Mouse (Mus musculus) forebrain, embryonic 11.5 days (tissue): ENCODE data around the gene Rack1. TPM values are rescaled to one million over a fixed set of nuclear protein-coding genes. Genes with fewer than 3 reads are reported as not detected.
"Not testable (repeated sequence)": the region's sequence is repeated elsewhere in the genome, so short reads cannot be mapped to it uniquely, and the experiment has no call there.

Source experiments
- ATAC-seq: fragments of 200-750 bp; cut with Nextera tagmentation; replicated peaks from 2 replicates; pipeline ENCODE4 v1.8.0; 2017; ENCODE audit warnings: moderate TSS enrichment; ENCODE audit not compliant: low FRiP score
- DNase-seq: peaks from one replicate; pipeline ENCODE4 v3.0.0-alpha.2; 2017; ENCODE audit warnings: low spot score
- H3K27ac ChIP-seq: fragments of 300-500 bp; sonication (generic); 2 replicates; pipeline ENCODE4 v1.5.1; 2014; ENCODE audit warnings: low read depth, low read length
- H3K27me3 ChIP-seq: fragments of 300-500 bp; sonication (generic); 2 replicates; pipeline ENCODE4 v1.6.1; 2014; ENCODE audit warnings: mild to moderate bottlenecking, low read length, mixed read lengths; ENCODE audit not compliant: control insufficient read depth, insufficient read depth
- H3K36me3 ChIP-seq: fragments of 300-500 bp; sonication (generic); 2 replicates; pipeline ENCODE4 v1.6.1; 2014; ENCODE audit warnings: mild to moderate bottlenecking, low read length, moderate library complexity, mixed read lengths; ENCODE audit not compliant: control insufficient read depth, insufficient read depth
- H3K4me1 ChIP-seq: fragments of 300-500 bp; sonication (generic); replicated peaks from 2 replicates; pipeline ENCODE4 v1.6.1; 2014; ENCODE audit warnings: low read length, mixed read lengths; ENCODE audit not compliant: control insufficient read depth, insufficient read depth
- H3K4me2 ChIP-seq: fragments of 300-500 bp; sonication (generic); 2 replicates; pipeline ENCODE4 v1.6.1; 2014; ENCODE audit warnings: low read depth, mild to moderate bottlenecking, low read length, moderate library complexity, mixed read lengths; ENCODE audit not compliant: severe bottlenecking
- H3K4me3 ChIP-seq: fragments of 300-500 bp; sonication (generic); 2 replicates; pipeline ENCODE4 v1.5.1; 2014; ENCODE audit warnings: low read depth, low read length
- H3K9ac ChIP-seq: fragments of 300-500 bp; sonication (generic); 2 replicates; pipeline ENCODE4 v1.6.1; 2014; ENCODE audit warnings: low read length
- H3K9me3 ChIP-seq: fragments of 300-500 bp; sonication (generic); 2 replicates; pipeline ENCODE4 v1.6.1; 2016; ENCODE audit warnings: low read length, mixed read lengths; ENCODE audit not compliant: control insufficient read depth
- WGBS: fragments of 180-500 bp; shearing (Covaris S2); extraction: QIAGEN DNeasy Blood & Tissue Kit; methylation state at CpG from one replicate; pipeline ENCODE4 v1.1.7; 2014; 5-methylcytosine and 5-hydroxymethylcytosine counted together
- polyA plus RNA-seq: library from polyadenylated mRNA; unstranded; fragments of >200 nt; fragmentation: Nextera tagmentation; extraction: Ambion mirVana; gene quantifications from 2 replicates; pipeline ENCODE4 v1.2.1, GENCODE M21; 2014

Rack1 gene
- polyA plus RNA-seq, 1 experiment from 2014 or later: 653 TPM

- Histone ChIP-seq H3K27ac (no peak overlapping the region), H3K27me3 (no peaks in the 10 kb centered on the region; the same call in 1 of the 2 replicates), H3K4me2 (peak overlapping the region; percentile 82), H3K36me3 (no peaks in the 10 kb centered on the region), H3K9me3 (no peaks in the 10 kb centered on the region), H3K4me1 (peaks cover 6% of the 10 kb centered on the region), H3K9ac (peak overlapping the region; percentile 87; the same call in 1 of the 2 replicates), H3K4me3 (peak overlapping the region; percentile 77)
- WGBS: 1% methylated on average over 16 of the region's 16 CpGs
- ATAC-seq (0 out of 2 replicates have a peak, but pooled peaks have one; percentile 1), DNase-seq (peak; percentile 90)
These were observed 18.2 kb downstream of the Rack1 start for GRCm38 (mm10) chr11:48818346-48818745.

GRCm38 (mm10) chr11:48819614-48820307 lies 19.6 kb downstream of the Rack1 start:
- 78% methylated on average over 7 of the region's 7 CpGs for WGBS
- Histone ChIP-seq H3K4me2 (no peak overlapping the region), H3K4me1 (peaks cover 12% of the 10 kb centered on the region), H3K4me3 (no peak overlapping the region), H3K27me3 (peaks cover 10% of the 10 kb centered on the region), H3K27ac (no peak overlapping the region), H3K9me3 (no peaks in the 10 kb centered on the region), H3K9ac (no peak overlapping the region), H3K36me3 (no peaks in the 10 kb centered on the region)
- DNase-seq: no peak
- ATAC-seq: no peak

- ATAC-seq: no peak
- no peak overlapping the region for H3K27ac ChIP-seq
- H3K36me3 ChIP-seq: no peaks in the 10 kb centered on the region
- peaks cover 13% of the 10 kb centered on the region for H3K27me3 ChIP-seq
- no peak for DNase-seq
- H3K9me3 ChIP-seq: no peaks in the 10 kb centered on the region
- no peak overlapping the region for H3K4me3 ChIP-seq
- no peak overlapping the region for H3K9ac ChIP-seq
- peaks cover 12% of the 10 kb centered on the region for H3K4me1 ChIP-seq
- H3K4me2 ChIP-seq: no peak overlapping the region
These were observed 20.2 kb downstream of the Rack1 start for GRCm38 (mm10) chr11:48820308-48820674.

- not testable (repeated sequence) for ATAC-seq, H3K9ac ChIP-seq, H3K4me3 ChIP-seq, H3K4me1 ChIP-seq, H3K9me3 ChIP-seq, H3K27ac ChIP-seq, H3K36me3 ChIP-seq, DNase-seq, H3K4me2 ChIP-seq
- peaks cover 13% of the 10 kb centered on the region for H3K27me3 ChIP-seq
- WGBS: 86% methylated on average over 14 of the region's 14 CpGs
These were observed 21.2 kb downstream of the Rack1 start for GRCm38 (mm10) chr11:48821299-48821698.

GRCm38 (mm10) chr11:48822768-48823512 lies 22.8 kb downstream of the Rack1 start:
- H3K9ac ChIP-seq: no peak overlapping the region
- WGBS: 32% methylated on average over 14 of the region's 14 CpGs

GRCm38 (mm10) chr11:48823536-48823972 lies 23.4 kb downstream of the Rack1 start:
- peak overlapping the region; percentile 45; the same call in 1 of the 2 replicates for H3K9ac ChIP-seq
- H3K9me3 ChIP-seq: no peaks in the 10 kb centered on the region
- peak; percentile 27; the same call in 1 of the 2 replicates for ATAC-seq
- H3K27ac ChIP-seq: no peak overlapping the region
- under 1% methylated on average over 15 of the region's 15 CpGs for WGBS
- peaks cover 13% of the 10 kb centered on the region for H3K27me3 ChIP-seq
- H3K4me1 ChIP-seq: 0 out of 2 replicates have a peak, but pooled peaks cover 7% of the 10 kb centered on the region
- no peaks in the 10 kb centered on the region for H3K36me3 ChIP-seq
- H3K4me2 ChIP-seq: peak overlapping the region; percentile 58
- DNase-seq: peak; percentile 87
- peak overlapping the region; percentile 34 for H3K4me3 ChIP-seq

More at GRCm38 (mm10) chr11:48822768-48823512, 22.8 kb downstream of the Rack1 start:
- Histone ChIP-seq H3K4me3 (peak overlapping the region; percentile 34), H3K9me3 (no peaks in the 10 kb centered on the region), H3K4me1 (0 out of 2 replicates have a peak, but pooled peaks cover 7% of the 10 kb centered on the region), H3K36me3 (no peaks in the 10 kb centered on the region), H3K27ac (no peak overlapping the region), H3K27me3 (peaks cover 13% of the 10 kb centered on the region), H3K4me2 (peak overlapping the region; percentile 58)
- ATAC-seq: no peak
- DNase-seq: no peak

GRCm38 (mm10) chr11:48824311-48824830 lies 24.2 kb downstream of the Rack1 start:
- H3K4me1 ChIP-seq: 0 out of 2 replicates have a peak, but pooled peaks cover 7% of the 10 kb centered on the region
- WGBS: 3% methylated on average over 22 of the region's 22 CpGs
- H3K27me3 ChIP-seq: peaks cover 13% of the 10 kb centered on the region
- peak overlapping the region; percentile 34 for H3K4me3 ChIP-seq
- H3K9me3 ChIP-seq: no peaks in the 10 kb centered on the region
- DNase-seq: no peak
- no peak overlapping the region for H3K27ac ChIP-seq
- peak overlapping the region; percentile 58 for H3K4me2 ChIP-seq
- H3K36me3 ChIP-seq: no peaks in the 10 kb centered on the region
- no peak for ATAC-seq
- peak overlapping the region; percentile 45 for H3K9ac ChIP-seq

GRCm38 (mm10) chr11:48825979-48826751 lies 26.0 kb downstream of the Rack1 start, which contains the start of the genes Trim7 and Gm12184:
Gene Trim7, plus strand, starts transcription at chr11:48826140.
Gene Gm12184, minus strand, starts transcription at chr11:48826655.
- H3K27ac ChIP-seq, H3K36me3 ChIP-seq, DNase-seq, H3K4me1 ChIP-seq, H3K9me3 ChIP-seq: not testable (repeated sequence)
- Histone ChIP-seq H3K9ac (peak within 1 kb of the TSS; percentile 43), H3K4me3 (peak within 1 kb of the TSS; percentile 42), H3K4me2 (peak within 1 kb of the TSS; percentile 57), H3K27me3 (peaks cover 13% of the 10 kb centered on the region)
- peak; percentile 76 for ATAC-seq
- WGBS: under 1% methylated on average over 41 of the region's 92 CpGs
